Mouse (Mus musculus): ENCODE data around the gene Gm156.

- TF ChIP-seq POLR2A (IDR thresholded peaks at IDR 0.05; ENCODE audit: low read depth, low read length) (no peak), CTCF (IDR thresholded peaks at IDR 0.05; ENCODE audit: extremely low read depth, insufficient read depth, insufficient read length, insufficient replicate concordance) (no peak)
Observed at GRCm38 (mm10) chr6:129825559-129825958, 41.5 kb upstream of the Gm156 start.
